Mouse (Mus musculus): ENCODE measurements around the gene Cbr2. TPM values are rescaled to one million over a fixed set of nuclear protein-coding genes. Genes with fewer than 3 reads are reported as not detected.

The Cbr2 gene
- total RNA-seq, 2 experiments from 2014 or later, result 1.2 to 1.7 TPM

GRCm38 (mm10) chr11:120712771-120713568 is 18.9 kb downstream of the Cbr2 start:
- peak in 1 of 2 experiments; percentile 34 for DNase-seq (ENCODE audit: low spot score in 2 of 2)

- no peak for DNase-seq (ENCODE audit: low spot score in 2 of 2)
Measured at GRCm38 (mm10) chr11:120711980-120712604, 19.8 kb downstream of the Cbr2 start.

- no peak for DNase-seq (ENCODE audit: low spot score in 2 of 2)
Measured at GRCm38 (mm10) chr11:120710672-120711071, 21.2 kb downstream of the Cbr2 start.

GRCm38 (mm10) chr11:120709551-120709950 is 22.4 kb downstream of the Cbr2 start:
- no peak for DNase-seq (ENCODE audit: low spot score in 2 of 2)

- no peak for DNase-seq (ENCODE audit: low spot score in 2 of 2)
Measured at GRCm38 (mm10) chr11:120707969-120708368, 23.9 kb downstream of the Cbr2 start.

GRCm38 (mm10) chr11:120707225-120707624 is 24.7 kb downstream of the Cbr2 start:
- DNase-seq (ENCODE audit: low spot score in 2 of 2), result no peak

GRCm38 (mm10) chr11:120706120-120706519 is 25.8 kb downstream of the Cbr2 start:
- DNase-seq (ENCODE audit: low spot score in 2 of 2), result no peak

- DNase-seq (ENCODE audit: low spot score in 2 of 2), result no peak
Measured at GRCm38 (mm10) chr11:120704486-120705325, 27.2 kb downstream of the Cbr2 start.

GRCm38 (mm10) chr11:120703696-120704454 is 28.0 kb downstream of the Cbr2 start:
- no peak for DNase-seq (ENCODE audit: low spot score in 2 of 2)

- DNase-seq (ENCODE audit: low spot score in 2 of 2), result no peak
Measured at GRCm38 (mm10) chr11:120697741-120698140, 34.2 kb downstream of the Cbr2 start.

GRCm38 (mm10) chr11:120696568-120696967 is 35.3 kb downstream of the Cbr2 start:
- no peak for DNase-seq (ENCODE audit: low spot score in 2 of 2)

GRCm38 (mm10) chr11:120695641-120696040 is 36.3 kb downstream of the Cbr2 start:
- DNase-seq (ENCODE audit: low spot score in 2 of 2), result no peak

- DNase-seq (ENCODE audit: low spot score in 2 of 2), result no peak
Measured at GRCm38 (mm10) chr11:120695184-120695583, 36.7 kb downstream of the Cbr2 start.

- no peak for DNase-seq (ENCODE audit: low spot score in 2 of 2)
Measured at GRCm38 (mm10) chr11:120693461-120693860, 38.5 kb downstream of the Cbr2 start.

- DNase-seq (ENCODE audit: low spot score in 2 of 2), result peak in 1 of 2 experiments; percentile 60
Measured at GRCm38 (mm10) chr11:120692471-120693011, 39.4 kb downstream of the Cbr2 start.

- no peak for DNase-seq (ENCODE audit: low spot score in 2 of 2)
Measured at GRCm38 (mm10) chr11:120689365-120689764, 42.5 kb downstream of the Cbr2 start.

- no peak for DNase-seq (ENCODE audit: low spot score in 2 of 2)
Measured at GRCm38 (mm10) chr11:120686650-120687272, 45.2 kb downstream of the Cbr2 start.

GRCm38 (mm10) chr11:120684660-120685059 is 47.3 kb downstream of the Cbr2 start:
- DNase-seq (ENCODE audit: low spot score in 2 of 2), result no peak

GRCm38 (mm10) chr11:120684086-120684485 is 47.8 kb downstream of the Cbr2 start:
- no peak for DNase-seq (ENCODE audit: low spot score in 2 of 2)

GRCm38 (mm10) chr11:120683536-120683935 is 48.4 kb downstream of the Cbr2 start:
- no peak for DNase-seq (ENCODE audit: low spot score in 2 of 2)

Measured in layer of hippocampus, adult 18-20 months (tissue).